In the genomic region with DNA sequence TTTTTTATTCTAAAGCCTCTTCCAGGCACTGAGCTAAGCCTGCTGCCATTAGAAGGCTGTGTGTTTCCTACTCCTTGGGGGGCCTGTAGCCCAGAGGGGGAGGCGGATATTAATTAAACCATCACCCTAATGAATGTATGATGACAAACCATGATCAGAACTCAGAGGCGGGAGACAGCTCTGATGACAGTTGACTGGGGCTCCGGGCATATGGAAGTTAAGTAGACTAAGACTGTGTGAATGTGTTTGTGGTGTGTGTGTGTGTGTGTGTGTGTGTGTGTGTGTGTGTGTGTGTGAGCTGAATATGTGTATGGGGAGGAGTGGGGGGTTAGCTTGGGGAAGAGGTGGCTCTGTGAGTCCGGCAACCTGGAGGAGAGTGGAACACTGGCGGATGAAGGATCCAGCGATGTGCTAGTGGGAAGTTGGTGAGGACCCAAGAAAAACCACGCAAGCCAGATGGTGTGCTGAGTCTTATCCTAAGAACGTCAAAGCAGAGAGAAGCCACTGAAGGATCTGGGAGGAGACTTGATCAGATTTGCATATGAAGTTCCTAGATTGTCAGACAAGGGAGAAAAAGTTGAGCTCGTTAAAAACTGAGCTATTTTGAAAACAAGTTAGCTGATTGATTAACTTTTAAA, we compare ENCODE assay signal across 17 mouse cellular contexts.
DNase-seq lines count a peak whose midpoint lies in the region; ATAC-seq lines count a peak whose summit lies in the region.
"Had no signal": no experiment of that assay in that cellular context is flagged by ENCODE, and none has a peak within 500 bp of the region (broad histone marks: within the 10 kb centered on the region; RNA-seq: fewer than 3 reads in every experiment).

No protein-coding gene starts in this region.

- ATAC-seq in hindbrain, embryonic 16.5 days = no peak
- ATAC-seq: CD4-positive, CD25-positive, alpha-beta regulatory T cell, adult 4 months had no signal

- no peak overlapping the region for H3K27ac ChIP-seq in hindbrain, embryonic 16.5 days (ENCODE audit: low read depth, low read length)
- H3K27ac ChIP-seq: embryonic facial prominence, embryonic 10.5 days; heart, adult 2 months; limb, embryonic 12.5 days; midbrain, embryonic 10.5 days had no signal

- H3K9ac ChIP-seq in hindbrain, embryonic 16.5 days (ENCODE audit: low read depth, low read length) = no peak overlapping the region
- H3K9ac ChIP-seq: limb, embryonic 12.5 days had no signal

- H3K4me1 ChIP-seq in hindbrain, embryonic 16.5 days (ENCODE audit: control insufficient read depth, insufficient read depth, low read depth, low read length) = no peaks in the 10 kb centered on the region; the same call in 1 of the 2 replicates
- H3K4me1 ChIP-seq: embryonic facial prominence, embryonic 10.5 days; limb, embryonic 12.5 days had no signal

- no peaks in the 10 kb centered on the region for H3K27me3 ChIP-seq in hindbrain, embryonic 16.5 days (replicated peaks; ENCODE audit: control insufficient read depth, insufficient read depth, low read length)
- H3K27me3 ChIP-seq: limb, embryonic 12.5 days had no signal

- no peaks in the 10 kb centered on the region for H3K36me3 ChIP-seq in hindbrain, embryonic 16.5 days (ENCODE audit: control insufficient read depth, insufficient read depth, low read length)
- H3K36me3 ChIP-seq: embryonic facial prominence, embryonic 10.5 days; limb, embryonic 12.5 days; midbrain, embryonic 10.5 days had no signal

- no peaks in the 10 kb centered on the region for H3K9me3 ChIP-seq in hindbrain, embryonic 16.5 days (ENCODE audit: control insufficient read depth, low read length)
- H3K9me3 ChIP-seq: embryonic facial prominence, embryonic 10.5 days; limb, embryonic 12.5 days; midbrain, embryonic 10.5 days had no signal

- no peak overlapping the region for H3K4me2 ChIP-seq in hindbrain, embryonic 16.5 days (ENCODE audit: low read length)
- H3K4me2 ChIP-seq: limb, embryonic 12.5 days had no signal

- peak; percentile 54 for DNase-seq in layer of hippocampus, adult 11-12 months (ENCODE audit: low spot score)
- no peak for DNase-seq in layer of hippocampus, postnatal 10 days (ENCODE audit: low spot score in 2 of 2)
- DNase-seq in frontal cortex, adult 2 months (ENCODE audit: extremely low spot score in 1 of 2, low spot score in 1 of 2) = peak; percentile 78 to 87
- DNase-seq in left cerebral cortex, adult 18-20 months (ENCODE audit: low spot score in 2 of 2) = peak; percentile 83 to 87
- peak; percentile 77 for DNase-seq in right cerebral cortex, postnatal 25 days
- no peak for DNase-seq in c-Kit-positive CD71-positive TER-119-positive erythroid progenitor cells, embryonic 14.5 days (ENCODE audit: low spot score)
- DNase-seq: cerebellum, adult 8-10 months; heart, adult 2 months; heart, postnatal 14 days; kidney, adult 2 months; lung, adult 2 months; thymus, postnatal 25 days had no signal

- 57% methylated on average over 9 of the region's 9 CpGs for WGBS in hindbrain, embryonic 16.5 days

- no peak overlapping the region for H3K4me3 ChIP-seq in hindbrain, embryonic 16.5 days (ENCODE audit: low read length)
- H3K4me3 ChIP-seq: embryonic facial prominence, embryonic 10.5 days; heart, adult 2 months; limb, embryonic 12.5 days; midbrain, embryonic 10.5 days had no signal

Comparison
In these comparisons a context has a peak if more than half of its experiments do, and no peak if none do; other contexts are left out.
1. DNase-seq: peak in layer of hippocampus, adult 11-12 months (single experiment), frontal cortex, adult 2 months (2 of 2), left cerebral cortex, adult 18-20 months (2 of 2) and right cerebral cortex, postnatal 25 days (single experiment); none in layer of hippocampus, postnatal 10 days (0 of 2) and c-Kit-positive CD71-positive TER-119-positive erythroid progenitor cells, embryonic 14.5 days (single experiment).